Mouse (Mus musculus) lung, postnatal 0 days (tissue): Measurements from ENCODE around the gene Lpar4.

Experiments used
- CTCF ChIP-seq: IDR thresholded peaks from 2 replicates; pipeline ENCODE4 v1.5.1; 2016; ENCODE audit warnings: antibody characterized with exemption, mild to moderate bottlenecking
- EP300 ChIP-seq: IDR thresholded peaks from 2 replicates; pipeline ENCODE4 v1.6.1; 2016; ENCODE audit warnings: antibody characterized with exemption, mild to moderate bottlenecking, control low read depth

DNA sequence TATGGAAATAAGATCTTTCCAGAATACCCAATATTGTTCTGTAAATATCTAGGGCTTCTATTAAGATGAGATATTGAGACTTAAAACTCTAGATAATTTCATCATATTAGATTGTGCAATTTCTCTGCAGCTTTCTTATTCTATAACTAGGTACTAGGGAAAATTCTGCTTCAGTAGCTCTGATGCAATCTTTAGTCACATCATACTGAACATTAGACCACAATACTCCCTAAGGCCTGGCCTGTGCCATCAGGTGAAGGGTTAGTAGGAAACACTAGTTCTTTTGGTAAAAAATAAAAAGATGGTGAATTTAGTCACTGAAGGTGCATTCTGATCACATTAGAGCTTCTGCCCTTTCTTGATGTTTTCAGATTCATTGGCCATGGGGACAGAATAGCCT is 4.1 kb downstream of the Lpar4 start:
- TF ChIP-seq CTCF: no peak
- no peak for TF ChIP-seq EP300
